Mouse (Mus musculus) midbrain, embryonic 15.5 days (tissue): ENCODE data around the gene Sv2a. TPM values are rescaled to one million over a fixed set of nuclear protein-coding genes. Genes with fewer than 3 reads are reported as not detected.
"Not testable (repeated sequence)": the region's sequence is repeated elsewhere in the genome, so short reads cannot be mapped to it uniquely, and the experiment has no call there.

Source experiments
- ATAC-seq: fragments of 200-750 bp; cut with Nextera tagmentation; replicated peaks from 2 replicates; pipeline ENCODE4 v1.8.0; 2017; ENCODE audit warnings: moderate TSS enrichment
- H3K27ac ChIP-seq: fragments of 300-500 bp; sonication (generic); 2 replicates; pipeline ENCODE4 v1.5.1; 2015; ENCODE audit warnings: mild to moderate bottlenecking, inconsistent platforms
- H3K27me3 ChIP-seq: fragments of 300-500 bp; sonication (generic); replicated peaks from 2 replicates; pipeline ENCODE4 v1.6.1; 2015; ENCODE audit warnings: inconsistent platforms
- H3K36me3 ChIP-seq: fragments of 300-500 bp; sonication (generic); replicated peaks from 2 replicates; pipeline ENCODE4 v1.6.1; 2015; ENCODE audit warnings: inconsistent platforms
- H3K4me1 ChIP-seq: fragments of 300-500 bp; sonication (generic); 2 replicates; pipeline ENCODE4 v1.6.1; 2015; ENCODE audit warnings: inconsistent platforms
- H3K4me2 ChIP-seq: fragments of 300-500 bp; sonication (generic); 2 replicates; pipeline ENCODE4 v1.6.1; 2015; ENCODE audit warnings: inconsistent platforms, mild to moderate bottlenecking, moderate library complexity
- H3K4me3 ChIP-seq: fragments of 300-500 bp; sonication (generic); 2 replicates; pipeline ENCODE4 v1.5.1; 2015; ENCODE audit warnings: mild to moderate bottlenecking, inconsistent platforms
- H3K9ac ChIP-seq: fragments of 300-500 bp; sonication (generic); 2 replicates; pipeline ENCODE4 v1.6.1; 2015; ENCODE audit warnings: mild to moderate bottlenecking, inconsistent platforms
- H3K9me3 ChIP-seq: fragments of 300-500 bp; sonication (generic); 2 replicates; pipeline ENCODE4 v1.6.1; 2016; ENCODE audit warnings: inconsistent platforms
- WGBS: fragments of 180-500 bp; shearing (Covaris S2); methylation state at CpG from one replicate; pipeline ENCODE4 v1.1.7; 2015; ENCODE audit warnings: mixed read lengths; 5-methylcytosine and 5-hydroxymethylcytosine counted together
- polyA plus RNA-seq: library from polyadenylated mRNA; unstranded; fragments of >200 nt; fragmentation: Nextera tagmentation; extraction: Ambion mirVana; gene quantifications from 2 replicates; pipeline ENCODE4 v1.2.1, GENCODE M21; 2015

The Sv2a gene
- polyA plus RNA-seq, 1 experiment from 2014 or later = 142 TPM

- H3K27me3 ChIP-seq = no peaks in the 10 kb centered on the region
- no peak overlapping the region for H3K9ac ChIP-seq
- no peak overlapping the region for H3K27ac ChIP-seq
- no peak for ATAC-seq
- H3K4me1 ChIP-seq = peaks cover 42% of the 10 kb centered on the region
- no peaks in the 10 kb centered on the region for H3K9me3 ChIP-seq
- 84% methylated on average over 2 of the region's 2 CpGs for WGBS
- H3K36me3 ChIP-seq = peaks cover 28% of the 10 kb centered on the region; the same call in 1 of the 2 replicates
- H3K4me3 ChIP-seq = no peak overlapping the region
- no peak overlapping the region for H3K4me2 ChIP-seq
These were observed 2.0 kb upstream of the Sv2a start for GRCm38 (mm10) chr3:96178902-96179301.

- no peak for ATAC-seq
- no peaks in the 10 kb centered on the region for H3K9me3 ChIP-seq
- H3K36me3 ChIP-seq = peaks cover 26% of the 10 kb centered on the region; the same call in 1 of the 2 replicates
- no peak overlapping the region for H3K4me3 ChIP-seq
- peaks cover 36% of the 10 kb centered on the region for H3K4me1 ChIP-seq
- H3K4me2 ChIP-seq = no peak overlapping the region
- H3K27ac ChIP-seq = no peak overlapping the region
- no peaks in the 10 kb centered on the region for H3K27me3 ChIP-seq
- 66% methylated on average over 4 of the region's 4 CpGs for WGBS
- H3K9ac ChIP-seq = no peak overlapping the region
These were observed 1.4 kb upstream of the Sv2a start for GRCm38 (mm10) chr3:96179531-96179930.

- Histone ChIP-seq H3K4me3 (peak overlapping the region; percentile 57), H3K4me1 (peaks cover 36% of the 10 kb centered on the region), H3K36me3 (peaks cover 18% of the 10 kb centered on the region; the same call in 1 of the 2 replicates), H3K4me2 (peak overlapping the region; percentile 70), H3K27me3 (no peaks in the 10 kb centered on the region), H3K27ac (peak overlapping the region; percentile 84), H3K9me3 (no peaks in the 10 kb centered on the region), H3K9ac (peak overlapping the region; percentile 84)
- 22% methylated on average over 12 of the region's 12 CpGs for WGBS
- peak; percentile 61 for ATAC-seq
These were observed 795 bp downstream of the Sv2a start for GRCm38 (mm10) chr3:96181510-96182381.

GRCm38 (mm10) chr3:96182382-96182776, 1.4 kb downstream of the Sv2a start:
- 27% methylated on average over 4 of the region's 4 CpGs for WGBS
- 0 out of 2 replicates have a peak, but pooled peaks have one; percentile 8 for ATAC-seq
- Histone ChIP-seq H3K27ac (peak overlapping the region; percentile 84), H3K27me3 (no peaks in the 10 kb centered on the region), H3K4me1 (peaks cover 36% of the 10 kb centered on the region), H3K4me3 (peak overlapping the region; percentile 57), H3K9me3 (no peaks in the 10 kb centered on the region), H3K36me3 (peaks cover 20% of the 10 kb centered on the region; the same call in 1 of the 2 replicates), H3K9ac (peak overlapping the region; percentile 84), H3K4me2 (peak overlapping the region; percentile 70)

- no peak overlapping the region for H3K4me2 ChIP-seq
- H3K9me3 ChIP-seq = no peaks in the 10 kb centered on the region
- peaks cover 27% of the 10 kb centered on the region; the same call in 1 of the 2 replicates for H3K36me3 ChIP-seq
- no peak overlapping the region for H3K27ac ChIP-seq
- H3K4me1 ChIP-seq = peaks cover 11% of the 10 kb centered on the region
- no peaks in the 10 kb centered on the region for H3K27me3 ChIP-seq
- ATAC-seq = no peak
- no peak overlapping the region for H3K4me3 ChIP-seq
- H3K9ac ChIP-seq = no peak overlapping the region
- WGBS = 71% methylated on average over 12 of the region's 12 CpGs
These were observed 12.0 kb downstream of the Sv2a start for GRCm38 (mm10) chr3:96192977-96193376.

GRCm38 (mm10) chr3:96194966-96195365, 14.0 kb downstream of the Sv2a start:
- Histone ChIP-seq H3K36me3 (peaks cover 19% of the 10 kb centered on the region; the same call in 1 of the 2 replicates), H3K4me2 (no peak overlapping the region), H3K4me1 (peaks cover 14% of the 10 kb centered on the region), H3K9me3 (no peaks in the 10 kb centered on the region), H3K27me3 (no peaks in the 10 kb centered on the region), H3K4me3 (no peak overlapping the region), H3K9ac (no peak overlapping the region), H3K27ac (no peak overlapping the region)
- ATAC-seq = no peak
- WGBS = 91% methylated on average over 10 of the region's 10 CpGs

- no peak for ATAC-seq
- H3K4me3 ChIP-seq = peak overlapping the region; percentile 71; the same call in 1 of the 2 replicates
- H3K9ac ChIP-seq = no peak overlapping the region
- no peaks in the 10 kb centered on the region for H3K27me3 ChIP-seq
- peaks cover 14% of the 10 kb centered on the region for H3K4me1 ChIP-seq
- peak overlapping the region; percentile 98; the same call in 1 of the 2 replicates for H3K27ac ChIP-seq
- H3K9me3 ChIP-seq = no peaks in the 10 kb centered on the region
- 91% methylated on average over 11 of the region's 11 CpGs for WGBS
- peaks cover 16% of the 10 kb centered on the region; the same call in 1 of the 2 replicates for H3K36me3 ChIP-seq
- H3K4me2 ChIP-seq = peak overlapping the region; percentile 76
These were observed 14.8 kb downstream of the Sv2a start for GRCm38 (mm10) chr3:96195616-96196313.

GRCm38 (mm10) chr3:96196437-96197128, 15.6 kb downstream of the Sv2a start:
- H3K27me3 ChIP-seq = no peaks in the 10 kb centered on the region
- ATAC-seq = peak; percentile 18
- peak overlapping the region; percentile 71 for H3K4me3 ChIP-seq
- peaks cover 14% of the 10 kb centered on the region for H3K4me1 ChIP-seq
- peak overlapping the region; percentile 91 for H3K9ac ChIP-seq
- WGBS = 17% methylated on average over 27 of the region's 27 CpGs
- H3K4me2 ChIP-seq = peak overlapping the region; percentile 76
- peak overlapping the region; percentile 98 for H3K27ac ChIP-seq
- peaks cover 8% of the 10 kb centered on the region; the same call in 1 of the 2 replicates for H3K36me3 ChIP-seq
- H3K9me3 ChIP-seq = no peaks in the 10 kb centered on the region

- no peaks in the 10 kb centered on the region for H3K9me3 ChIP-seq
- under 1% methylated on average over 50 of the region's 50 CpGs for WGBS
These were observed 16.3 kb downstream of the Sv2a start for GRCm38 (mm10) chr3:96197129-96197749.

GRCm38 (mm10) chr3:96198181-96198580, 17.2 kb downstream of the Sv2a start:
- peak overlapping the region; percentile 76 for H3K4me2 ChIP-seq
- H3K9ac ChIP-seq = peak overlapping the region; percentile 25; the same call in 1 of the 2 replicates
- peak overlapping the region; percentile 51 for H3K27ac ChIP-seq
- no peaks in the 10 kb centered on the region for H3K9me3 ChIP-seq
- H3K27me3 ChIP-seq = no peaks in the 10 kb centered on the region
- peak overlapping the region; percentile 71 for H3K4me3 ChIP-seq
- WGBS = 2% methylated on average over 6 of the region's 6 CpGs
- H3K36me3 ChIP-seq = peaks cover 5% of the 10 kb centered on the region; the same call in 1 of the 2 replicates
- peak; percentile 50 for ATAC-seq
- peaks cover 14% of the 10 kb centered on the region for H3K4me1 ChIP-seq

More at GRCm38 (mm10) chr3:96197129-96197749, 16.3 kb downstream of the Sv2a start:
- Histone ChIP-seq H3K4me1 (peaks cover 14% of the 10 kb centered on the region), H3K9ac (peak overlapping the region; percentile 91), H3K36me3 (peaks cover 6% of the 10 kb centered on the region; the same call in 1 of the 2 replicates), H3K27ac (peak overlapping the region; percentile 98), H3K4me3 (peak overlapping the region; percentile 71), H3K4me2 (peak overlapping the region; percentile 76), H3K27me3 (no peaks in the 10 kb centered on the region)
- peak; percentile 95 for ATAC-seq

GRCm38 (mm10) chr3:96198601-96199251, 17.8 kb downstream of the Sv2a start:
- 29% methylated on average over 8 of the region's 8 CpGs for WGBS
- ATAC-seq, H3K27ac ChIP-seq, H3K27me3 ChIP-seq, H3K36me3 ChIP-seq, H3K9ac ChIP-seq, H3K4me3 ChIP-seq, H3K9me3 ChIP-seq: not testable (repeated sequence)
- peaks cover 14% of the 10 kb centered on the region for H3K4me1 ChIP-seq
- peak overlapping the region; percentile 76 for H3K4me2 ChIP-seq
